Mouse (Mus musculus) ES-Bruce4 (cell line): ENCODE measurements around the gene Olfr1443.

Experiments
- CTCF ChIP-seq: IDR thresholded peaks from one replicate; pipeline ENCODE4 v1.8.1; 2011; ENCODE audit warnings: low read depth, low read length
- POLR2A ChIP-seq: IDR thresholded peaks from one replicate; pipeline ENCODE4 v1.8.1; 2011; ENCODE audit warnings: low read length; ENCODE audit not compliant: insufficient read depth

DNA sequence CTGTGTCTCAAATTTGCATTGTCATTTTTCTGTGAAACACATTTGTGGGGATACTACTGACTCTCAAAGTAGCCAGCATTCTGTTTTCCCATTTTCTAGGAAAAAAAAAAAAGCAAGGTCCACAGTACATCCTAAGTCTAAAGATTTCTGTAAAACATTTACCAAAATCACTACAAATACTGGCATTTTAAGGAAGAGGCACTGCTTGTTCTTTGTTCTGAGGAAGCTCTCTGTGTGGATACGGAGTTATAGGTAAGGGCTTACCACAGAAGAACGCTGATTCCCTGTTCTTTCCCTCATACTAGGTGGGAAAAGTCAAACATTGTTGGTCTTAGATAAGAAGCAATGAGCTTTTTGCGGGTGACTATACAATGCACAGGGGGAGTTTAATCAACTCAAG is 17.7 kb downstream of the Olfr1443 start, which contains the start of gene Keg1:
- TF ChIP-seq CTCF = no peak
- no peak for TF ChIP-seq POLR2A
